Mouse (Mus musculus) hematopoietic stem cell, adult 5-6 weeks (primary cell): ENCODE data around the gene Elof1. TPM values are rescaled to one million over a fixed set of nuclear protein-coding genes. Genes with fewer than 3 reads are reported as not detected.
"Not testable (repeated sequence)": the region's sequence is repeated elsewhere in the genome, so short reads cannot be mapped to it uniquely, and the experiment has no call there.

Source experiments
- ATAC-seq, 2 experiments: fragments of 125-278 bp in 1 of 2; replicated peaks in 1 of 2; 2 replicates each; pipeline ENCODE4 v1.8.0; 2016 to 2017; ENCODE audit warnings: inconsistent platforms in 2 of 2, mild to moderate bottlenecking in 2 of 2, moderate number of reproducible peaks in 2 of 2, low read depth in 1 of 2, moderate TSS enrichment in 1 of 2; ENCODE audit not compliant: low FRiP score in 2 of 2, poor library complexity in 2 of 2, severe bottlenecking in 2 of 2, insufficient read depth in 1 of 2, low TSS enrichment in 1 of 2
- total RNA-seq: library from RNA; stranded (forward); fragments of 172-1452, 232-1000 nt; gene quantifications from 2 replicates; pipeline ENCODE4 v1.2.3, GENCODE M21; 2017

Elof1 gene
- total RNA-seq, 1 experiment from 2014 or later, result 43.6 TPM

DNA sequence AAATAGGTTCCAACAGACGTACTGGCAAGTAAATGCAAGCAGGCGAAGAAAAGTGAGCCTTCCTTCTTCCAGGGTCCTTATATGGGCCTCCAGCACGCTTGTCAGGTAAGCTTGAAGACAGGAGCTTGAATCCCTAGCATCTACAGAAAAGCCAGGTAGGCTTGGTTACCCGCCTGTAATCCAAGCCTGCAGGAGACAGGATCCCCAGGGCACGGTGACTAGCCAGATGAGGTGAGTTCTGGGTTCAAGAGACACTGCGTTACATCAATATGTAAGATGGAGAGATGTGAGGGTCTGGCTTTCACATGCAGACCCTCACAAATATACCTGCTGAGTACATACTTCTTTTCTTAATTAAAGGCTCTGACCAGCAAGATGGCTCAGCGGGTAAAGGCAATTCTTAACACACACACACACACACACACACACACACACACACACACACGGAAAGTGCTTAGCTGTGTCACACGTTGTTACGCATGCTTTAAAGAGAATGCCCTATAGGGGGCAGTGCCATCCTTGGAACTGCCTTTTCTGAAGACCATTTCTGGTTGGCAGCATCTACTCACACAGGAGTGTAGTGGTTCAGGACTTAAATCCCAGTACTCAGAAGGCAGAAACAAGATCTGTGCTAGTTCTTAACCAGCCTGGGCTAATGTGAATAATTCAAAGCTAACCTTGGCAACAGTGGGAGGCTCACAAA is 933 bp upstream of the Elof1 start:
- ATAC-seq, result peak; percentile 30 to 41; a peak in 1 of 4 replicates

GRCm38 (mm10) chr9:22116086-22116485 is 886 bp downstream of the Elof1 start:
- ATAC-seq, result no peak

DNA sequence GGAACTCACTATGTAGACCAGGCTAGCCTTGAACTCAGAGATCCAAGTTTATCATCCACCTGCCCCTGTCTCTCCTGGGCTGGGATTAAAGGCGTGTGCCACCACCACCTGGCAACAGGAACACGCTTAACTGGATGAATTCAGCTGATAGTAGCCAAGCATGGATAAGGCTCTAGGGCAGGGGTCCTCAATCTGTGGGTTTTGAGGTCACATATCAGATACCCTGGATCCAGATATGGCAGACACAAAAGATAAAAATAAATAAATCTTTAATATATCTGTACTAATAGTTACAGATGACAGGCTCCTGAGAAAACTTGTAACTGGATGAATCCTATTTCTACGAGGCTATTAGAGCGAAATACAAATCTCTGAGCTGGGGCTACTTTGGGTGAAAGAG is 1.3 kb downstream of the Elof1 start:
- ATAC-seq, result no peak

- ATAC-seq, result no peak
Observed at GRCm38 (mm10) chr9:22108194-22108593, 8.8 kb downstream of the Elof1 start.

DNA sequence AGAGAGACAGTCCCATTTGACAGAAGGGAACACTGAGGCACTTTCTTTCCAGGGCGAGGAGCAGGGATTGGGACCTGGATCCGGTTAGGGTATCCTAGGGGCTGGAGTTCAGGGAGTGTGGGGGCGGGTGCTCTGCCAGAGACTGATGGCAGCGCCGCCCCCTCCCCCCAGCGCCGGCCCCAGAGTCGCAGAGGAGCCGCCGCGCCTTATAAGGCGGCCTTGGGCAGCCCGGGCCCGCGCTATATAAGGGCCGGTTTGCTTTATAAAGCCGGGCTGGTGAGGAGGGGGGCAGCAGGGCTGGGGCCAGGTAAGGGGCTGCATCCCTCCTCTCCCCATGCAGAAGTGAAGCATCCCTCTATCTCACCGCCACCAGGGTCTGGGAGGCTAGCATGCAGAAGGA is 17.1 kb downstream of the Elof1 start:
- ATAC-seq, result no peak

GRCm38 (mm10) chr9:22098993-22099696 is 17.8 kb downstream of the Elof1 start, which contains the start of gene Cnn1:
TSS of gene Cnn1 (plus strand) at chr9:22099216.
- ATAC-seq, result 0 out of 4 replicates have a peak, but pooled peaks of 1 of the 2 experiments have one; percentile 17

DNA sequence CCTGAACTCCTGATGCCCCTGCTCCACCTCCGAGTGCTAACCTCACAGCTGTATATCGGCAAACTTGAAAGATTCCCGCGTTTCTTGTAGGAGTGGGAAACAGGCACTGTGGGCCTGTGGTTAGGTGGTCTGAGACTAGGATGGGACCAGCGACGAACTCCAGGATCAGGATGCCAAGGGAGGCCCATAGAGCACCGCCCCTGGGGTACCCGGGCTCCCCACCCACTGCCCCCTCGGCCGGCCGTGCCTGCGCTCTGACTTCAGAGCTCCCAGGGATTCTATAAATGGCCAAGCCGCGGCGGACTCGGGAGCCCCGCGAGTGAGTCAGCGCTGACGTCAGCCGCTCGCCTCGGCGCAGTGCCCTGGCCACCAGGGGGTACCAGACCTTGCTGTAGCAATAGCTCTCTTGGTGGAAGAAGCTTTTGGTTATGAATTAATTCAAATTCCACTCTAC is 21.1 kb downstream of the Elof1 start:
- ATAC-seq, result peak; percentile 94 to 98

DNA sequence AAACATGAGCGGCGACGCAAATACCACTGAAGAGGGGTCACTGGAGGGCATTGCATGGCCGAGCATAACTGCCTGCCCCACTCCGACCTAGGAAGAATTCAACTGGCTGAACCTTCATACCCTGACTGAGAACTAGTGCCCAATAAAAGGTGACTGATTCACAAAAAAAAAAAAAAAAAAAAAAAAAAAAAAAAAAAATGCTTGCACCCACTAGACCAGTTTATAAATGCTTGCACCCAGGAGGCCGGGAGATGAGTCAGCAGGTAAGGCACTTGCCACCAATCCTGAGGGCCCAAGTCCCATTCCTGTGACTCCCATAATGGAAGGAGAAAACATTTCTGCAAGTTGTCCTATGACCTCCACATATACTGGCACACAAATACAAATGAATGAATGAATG is 24.2 kb downstream of the Elof1 start:
- ATAC-seq, result no peak

DNA sequence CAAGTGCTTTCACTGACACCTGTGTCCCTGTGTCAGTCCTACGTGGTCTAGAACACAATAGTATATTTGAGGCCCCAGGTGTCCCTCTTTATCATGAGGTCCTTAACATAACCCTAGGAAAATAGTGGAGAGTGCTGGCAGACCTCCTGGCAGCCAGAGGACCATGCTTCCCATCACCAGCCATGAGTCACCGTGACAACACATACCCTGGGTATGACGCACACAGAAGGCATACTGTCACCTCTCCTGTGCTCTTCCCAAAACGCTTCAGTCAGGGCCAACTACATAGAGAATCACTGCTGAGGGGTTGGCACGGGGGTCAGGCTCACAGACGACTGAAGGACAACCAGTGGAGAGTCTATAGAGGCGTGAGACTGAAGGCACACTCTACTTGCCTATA is 27.0 kb downstream of the Elof1 start:
- no peak for ATAC-seq

- ATAC-seq, result no peak
Observed at GRCm38 (mm10) chr9:22089281-22089680, 27.7 kb downstream of the Elof1 start.

DNA sequence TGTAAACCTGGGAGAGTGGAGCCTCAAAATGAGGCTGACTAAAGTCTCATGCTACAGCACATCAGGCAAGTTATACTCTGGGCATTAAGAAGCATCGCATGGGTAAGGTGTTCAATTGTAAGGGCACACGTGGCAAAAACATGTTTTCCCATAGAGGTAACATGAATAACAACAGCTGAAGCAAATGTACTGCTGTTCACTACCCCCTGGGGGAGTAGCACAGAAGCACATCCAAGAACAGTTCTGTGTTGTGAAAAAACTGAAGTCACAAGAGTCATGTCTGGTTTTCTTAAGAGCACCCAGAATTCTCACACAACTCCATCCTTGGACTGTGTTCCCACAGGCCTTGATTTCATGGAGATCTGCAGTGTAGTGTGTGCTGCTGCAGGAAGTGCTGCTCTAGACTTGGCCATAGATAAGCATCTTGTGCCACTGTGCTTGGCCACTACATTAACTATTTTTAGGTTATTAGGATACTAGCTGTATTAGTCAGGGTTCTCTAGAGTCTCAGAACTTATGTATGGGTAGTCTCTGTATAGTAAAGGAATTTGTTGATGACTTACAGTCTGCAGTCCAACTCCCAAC is 29.8 kb downstream of the Elof1 start:
- no peak for ATAC-seq

DNA sequence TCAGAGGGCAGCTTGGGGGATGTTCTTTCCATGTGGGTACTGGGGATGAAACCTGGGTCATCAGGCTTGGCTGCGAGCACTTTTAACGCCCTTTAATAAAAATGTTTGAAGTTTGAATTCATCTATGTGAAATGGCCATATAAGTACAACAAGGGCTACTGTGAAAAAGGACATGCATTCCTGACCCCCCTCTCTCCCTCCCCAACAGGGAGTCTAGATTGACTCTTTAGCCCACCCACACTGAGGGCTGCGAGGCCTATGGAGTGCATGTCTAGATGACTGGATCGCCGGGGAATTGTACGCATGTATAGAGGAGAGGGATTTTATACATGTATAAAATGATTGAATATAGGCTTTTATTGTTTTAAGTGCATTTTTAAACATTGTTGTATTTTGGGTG is 31.0 kb downstream of the Elof1 start:
- ATAC-seq, result no peak

DNA sequence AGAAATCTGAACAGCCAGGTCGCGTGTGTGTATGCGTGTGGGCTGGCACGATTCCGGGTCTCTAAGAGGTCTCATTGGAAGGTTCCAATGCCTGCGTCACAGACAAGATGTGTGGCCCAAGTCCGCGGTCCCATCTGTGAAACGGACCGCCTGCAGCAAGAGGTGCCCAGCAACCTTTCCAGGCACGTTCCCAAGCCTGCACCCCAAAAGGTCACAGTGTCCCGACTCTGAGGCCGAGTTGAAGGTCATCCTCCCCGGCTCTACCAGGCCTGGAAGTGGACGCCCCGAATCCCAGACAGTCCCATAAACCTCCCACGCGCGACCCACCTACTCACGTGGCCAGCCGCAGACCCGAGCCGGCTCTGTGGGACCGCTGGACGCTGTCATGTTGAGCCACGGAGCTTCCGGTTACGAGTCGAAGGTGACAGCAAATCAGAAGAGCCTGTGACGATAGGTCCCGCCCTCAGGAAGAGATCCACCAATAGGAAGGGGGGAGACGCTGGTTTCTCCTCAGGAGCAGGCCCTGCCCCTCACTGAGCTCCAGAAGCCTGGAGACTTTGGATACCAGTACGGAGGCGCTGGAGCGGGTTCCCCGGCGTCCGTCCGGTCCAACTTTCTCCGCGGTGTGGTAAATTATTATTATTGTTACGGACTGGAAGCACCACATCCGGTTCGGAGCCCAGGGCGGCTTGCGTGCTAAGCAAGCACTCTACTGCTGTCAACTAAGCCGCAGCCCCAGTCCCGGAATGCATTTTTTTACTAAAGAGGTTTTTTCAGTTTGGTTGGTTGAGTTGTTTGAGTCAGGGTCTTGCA is 31.7 kb downstream of the Elof1 start, which contains the start of gene Ecsit:
Gene Ecsit, minus strand, starts transcription at position 417 of the 813 bp plus-strand sequence.
- peak; percentile 98 to 100 for ATAC-seq

DNA sequence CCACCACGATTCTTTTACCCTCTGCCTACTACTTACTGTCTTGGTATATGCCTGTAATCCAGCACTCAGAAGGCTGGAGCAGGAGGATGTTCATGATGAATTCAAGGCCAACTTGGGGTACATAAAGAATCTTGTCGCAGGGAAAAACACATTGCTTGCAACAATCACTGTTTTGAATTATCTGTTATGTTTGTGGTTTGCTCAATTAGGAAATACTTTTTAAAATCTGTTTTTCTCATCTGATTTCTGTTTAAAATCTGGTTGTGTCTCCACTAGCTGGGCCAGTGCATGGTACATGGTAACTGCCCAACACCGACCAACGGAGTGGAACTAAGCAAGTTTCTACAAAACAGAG is 32.3 kb downstream of the Elof1 start:
- no peak for ATAC-seq

- no peak for ATAC-seq
Observed at GRCm38 (mm10) chr9:22076223-22076622, 40.7 kb downstream of the Elof1 start.

DNA sequence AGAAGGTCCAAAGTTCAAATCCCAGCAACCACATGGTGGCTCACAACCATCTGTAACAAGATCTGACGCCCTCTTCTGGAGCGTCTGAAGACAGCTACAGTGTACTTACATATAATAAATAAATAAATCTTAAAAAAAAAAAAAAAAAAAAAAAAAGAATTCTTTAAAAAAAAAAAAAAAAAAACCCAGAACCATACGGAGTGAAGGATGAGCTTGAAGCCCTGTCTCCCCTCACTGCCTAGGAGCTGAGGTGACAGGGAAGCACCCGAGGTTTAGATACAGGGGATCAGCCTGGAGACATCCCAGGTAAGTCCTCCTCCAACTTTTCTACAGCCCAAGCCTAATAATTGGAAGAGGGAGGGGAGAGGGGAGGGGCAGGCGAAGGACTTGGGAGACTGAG is 41.2 kb downstream of the Elof1 start:
- not testable (repeated sequence) for ATAC-seq

DNA sequence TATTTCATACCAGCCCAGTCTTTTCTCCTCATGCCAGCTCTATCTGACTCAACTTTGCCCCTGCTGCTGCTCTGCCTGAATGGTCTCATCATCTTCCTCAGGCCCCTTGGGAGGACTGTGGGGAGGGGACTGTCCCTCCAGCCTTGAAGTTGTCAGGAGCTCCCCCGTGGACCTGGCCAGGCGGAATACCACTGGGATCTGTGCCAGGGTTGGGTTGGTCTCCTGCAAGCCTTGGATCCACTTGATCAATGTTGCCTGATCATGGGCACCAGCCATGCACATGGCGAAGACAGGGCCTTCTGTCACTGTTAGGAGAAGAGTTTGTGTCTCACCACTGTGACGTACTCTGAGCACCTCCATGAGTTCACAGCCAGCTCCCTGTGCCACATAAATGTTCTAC is 44.7 kb downstream of the Elof1 start:
- ATAC-seq, result no peak
